Mouse (Mus musculus) E14TG2a.4 (cell line): ENCODE measurements around the gene Lepr.

Experiments used
- CTCF ChIP-seq: conservative IDR thresholded peaks from 2 replicates; pipeline ENCODE4 v1.5.1; 2014; ENCODE audit warnings: low read length
- NANOG ChIP-seq: IDR thresholded peaks from 2 replicates; pipeline ENCODE4 v1.6.1; 2014; ENCODE audit warnings: borderline replicate concordance, low read length, mixed read lengths
- POU5F1 ChIP-seq: IDR thresholded peaks from 2 replicates; pipeline ENCODE4 v1.6.1; 2014; ENCODE audit warnings: low read length, borderline replicate concordance

GRCm38 (mm10) chr4:101715805-101716204 lies 1.4 kb upstream of the Lepr start:
- TF ChIP-seq CTCF (no peak), NANOG (no peak), POU5F1 (no peak)
